Mouse (Mus musculus) adrenal gland, postnatal 4 days (tissue): ENCODE measurements around the gene Glipr1l1. TPM values are rescaled to one million over a fixed set of nuclear protein-coding genes. Genes with fewer than 3 reads are reported as not detected.
A peak's percentile ranks its signal among the peaks of the same experiment; 100 is the strongest.
"Not testable (repeated sequence)": the region's sequence is repeated elsewhere in the genome, so short reads cannot be mapped to it uniquely, and the experiment has no call there.

Source experiments
- DNase-seq, 2 experiments: peaks; one replicate each; pipeline ENCODE4 v3.0.0; 2021 to 2022; ENCODE audit warnings: low spot score in 2 of 2, mixed read lengths in 2 of 2
- long read RNA-seq, 2 experiments: library from polyadenylated mRNA; stranded (forward); transcript quantifications; one replicate each; pipeline ENCODE4 v2.0.0; 2021
- total RNA-seq, 2 experiments: library from RNA; stranded (reverse); gene quantifications; 2 replicates each; pipeline ENCODE4 v1.2.3; 2021

The Glipr1l1 gene
- total RNA-seq: not detected
- long read RNA-seq, experiment 1: 0 reads
- long read RNA-seq, experiment 2: 0 reads

GRCm38 (mm10) chr10:112059702-112060582, at the start of gene Glipr1l1:
Glipr1l1 (plus strand) TSS chr10:112060189.
- DNase-seq: peak; percentile 10 to 17

DNA sequence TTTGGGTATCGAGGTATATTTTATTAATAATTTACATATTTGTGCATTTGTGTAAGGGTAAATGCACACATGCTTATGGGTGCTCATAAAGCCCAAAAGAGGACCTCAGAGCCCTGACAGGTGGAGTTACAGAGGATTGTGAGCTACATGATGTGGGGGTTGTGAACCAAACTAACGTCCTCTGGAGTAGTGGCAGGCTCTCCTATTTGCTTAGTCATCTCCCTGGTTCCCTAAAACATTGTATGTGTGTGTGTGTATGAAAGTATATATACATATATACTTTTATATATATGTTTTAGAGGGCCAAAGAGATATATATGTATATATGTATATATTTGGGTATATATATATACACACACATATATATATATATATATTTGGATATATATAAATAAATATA, 36.4 kb upstream of the Glipr1l1 start:
- DNase-seq: no peak

DNA sequence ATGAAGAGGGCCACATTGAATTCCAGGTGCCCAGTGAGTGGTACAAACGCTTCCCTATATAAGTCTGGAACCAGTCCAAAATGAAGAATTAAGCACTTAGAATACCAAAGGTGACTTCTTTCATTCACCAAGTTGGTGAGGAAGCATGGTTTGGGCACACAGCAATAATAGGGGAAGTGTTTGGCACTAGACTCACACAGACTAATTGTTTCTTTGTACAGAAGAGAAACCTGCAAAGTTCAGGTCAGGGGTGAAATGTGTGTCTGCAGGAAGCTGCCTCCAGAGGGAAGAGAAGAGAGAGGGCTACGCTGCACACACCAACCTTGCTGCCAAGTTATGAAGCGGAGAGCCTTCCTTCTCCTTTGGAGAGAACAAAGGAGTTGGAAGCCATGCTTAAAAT, 31.3 kb upstream of the Glipr1l1 start:
- not testable (repeated sequence) for DNase-seq

DNA sequence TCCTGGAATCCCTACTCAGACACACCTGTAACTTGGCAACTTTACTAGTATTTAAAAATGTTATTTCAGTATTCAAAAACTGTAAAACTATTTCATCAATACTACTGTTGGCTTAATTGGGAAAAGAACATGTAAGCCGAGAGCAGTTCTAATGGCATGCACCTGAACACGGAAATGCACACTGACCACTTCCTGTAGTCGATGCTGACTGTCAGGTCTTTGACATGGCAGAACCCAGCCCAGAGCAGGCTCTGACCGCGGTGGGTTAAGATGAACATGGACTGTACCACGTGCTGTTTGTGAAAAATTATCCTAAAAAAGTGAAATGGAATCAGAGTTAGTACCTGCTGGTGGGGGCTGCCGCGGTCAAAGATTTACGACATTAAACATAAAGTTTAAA, 16.5 kb upstream of the Glipr1l1 start:
- not testable (repeated sequence) for DNase-seq

DNA sequence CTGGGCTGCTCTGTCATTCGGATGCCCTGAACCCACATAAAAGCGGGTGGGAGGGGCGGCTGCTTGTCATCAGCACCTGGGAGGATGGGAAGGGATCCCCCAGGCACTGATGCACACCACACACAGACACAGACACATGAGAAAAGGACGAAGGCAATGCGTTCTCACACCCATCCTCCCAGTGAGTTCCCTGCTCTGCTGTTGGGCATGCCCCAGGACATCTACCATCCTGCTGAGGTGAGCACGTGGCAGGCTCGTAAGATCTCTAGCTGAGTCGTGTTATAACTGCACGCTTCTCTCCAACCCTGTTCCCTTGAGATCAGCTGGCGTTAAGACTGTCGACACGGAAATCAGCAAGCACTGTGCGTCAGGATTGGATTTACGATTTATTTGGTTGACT, 15.7 kb upstream of the Glipr1l1 start:
- DNase-seq: not testable (repeated sequence)

DNA sequence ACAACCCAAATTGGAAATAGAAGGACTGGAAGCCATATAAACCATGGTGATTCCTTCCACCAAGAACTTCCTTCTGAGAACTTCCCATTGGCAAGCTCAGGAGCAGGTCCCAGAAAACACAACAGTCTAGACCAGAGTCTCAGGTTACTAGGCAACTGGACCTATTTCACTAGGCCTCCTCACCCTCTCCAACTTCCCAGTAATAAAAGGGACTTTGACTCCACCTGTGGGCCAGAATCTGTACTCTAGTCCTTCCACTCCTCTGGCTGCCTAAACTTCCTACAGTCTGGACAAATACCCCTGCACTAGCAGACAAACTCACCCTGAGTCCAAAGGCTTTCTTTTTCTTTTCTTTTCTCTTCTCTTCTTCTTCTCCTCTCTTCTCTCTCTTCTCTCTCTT, 8.8 kb upstream of the Glipr1l1 start:
- DNase-seq: no peak

DNA sequence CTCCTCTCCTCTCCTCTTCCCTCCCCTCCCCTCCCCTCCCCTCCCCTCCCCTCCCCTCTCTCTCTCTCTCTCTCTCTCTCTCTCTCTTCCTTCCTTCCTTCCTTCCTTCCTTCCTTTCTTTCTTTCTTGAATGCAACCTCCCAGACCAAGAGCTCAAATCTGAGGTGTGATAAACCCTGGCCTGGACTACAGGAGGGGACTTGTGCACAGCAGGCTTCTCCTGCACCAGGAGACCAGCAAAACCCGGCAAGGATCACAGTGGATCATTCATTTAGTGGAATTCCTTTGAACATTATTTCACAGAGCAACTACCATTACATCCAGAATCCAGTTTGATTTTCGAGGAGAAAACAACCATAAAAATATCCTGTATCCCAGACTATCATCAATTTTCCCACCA, 8.0 kb upstream of the Glipr1l1 start:
- DNase-seq: not testable (repeated sequence)

- not testable (repeated sequence) for DNase-seq
Observed at GRCm38 (mm10) chr10:112060583-112060934, 570 bp downstream of the Glipr1l1 start.

- DNase-seq: no peak
Observed at GRCm38 (mm10) chr10:112080044-112080443, 20.1 kb downstream of the Glipr1l1 start.

GRCm38 (mm10) chr10:112083157-112083556, 23.2 kb downstream of the Glipr1l1 start, which contains the start of gene Glipr1l2:
Glipr1l2 (plus strand) TSS chr10:112083354.
- no peak for DNase-seq

DNA sequence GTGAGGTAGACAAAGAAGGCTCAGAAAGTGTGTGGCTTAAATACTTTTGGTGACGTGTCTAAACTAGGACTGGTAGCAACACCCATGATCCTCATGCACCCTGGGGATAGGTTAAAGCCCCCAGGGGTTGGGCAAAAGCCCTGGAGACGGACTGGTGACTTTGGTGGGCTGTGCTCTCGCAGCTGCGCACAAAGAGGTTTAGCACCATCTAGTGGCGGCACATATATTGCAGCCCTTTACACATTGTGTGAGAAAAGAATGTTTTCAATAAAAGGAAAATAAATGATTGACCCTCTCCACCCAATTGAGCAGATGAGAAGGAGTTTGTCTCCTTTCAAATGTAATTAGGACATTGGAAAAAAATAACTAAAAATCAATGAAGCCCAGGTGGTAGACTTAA, 45.8 kb downstream of the Glipr1l1 start:
- DNase-seq: peak in 1 of 2 experiments; percentile 16

GRCm38 (mm10) chr10:112110401-112110800, 50.4 kb downstream of the Glipr1l1 start:
- DNase-seq: no peak

GRCm38 (mm10) chr10:112125090-112125489, 65.1 kb downstream of the Glipr1l1 start:
- DNase-seq: not testable (repeated sequence)

DNA sequence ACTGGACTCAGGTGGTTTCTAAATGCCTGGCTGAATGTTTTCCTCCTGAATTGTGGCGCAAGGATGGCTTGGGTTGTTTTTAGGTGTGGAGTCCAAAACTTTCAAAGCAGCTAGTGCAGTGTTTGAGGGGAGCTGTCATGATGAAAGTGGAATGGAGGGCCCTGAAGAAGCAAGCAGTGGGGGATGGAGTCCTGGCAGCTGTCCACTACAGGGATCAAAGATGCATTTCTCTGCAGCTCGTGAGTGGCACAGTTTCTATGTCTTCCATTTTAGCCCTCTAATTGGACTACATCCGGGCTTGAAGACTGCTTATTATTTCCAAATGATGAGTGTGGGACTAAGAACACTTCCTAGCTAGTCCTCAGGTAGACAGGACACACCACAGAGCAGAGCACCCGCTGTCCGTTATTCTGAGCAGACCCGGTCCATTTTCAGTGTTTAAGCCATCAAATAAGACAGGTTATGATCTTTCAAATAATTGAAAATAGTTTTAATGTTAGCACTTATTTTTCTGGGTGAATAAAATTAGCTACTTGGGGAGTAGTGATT, 67.8 kb downstream of the Glipr1l1 start:
- DNase-seq: not testable (repeated sequence)

Other genes starting within 250 kb of the Glipr1l1 start
- gene Krr1, start 87.5 kb upstream of the Glipr1l1 start, total RNA-seq: 10 to 100 TPM; 36.1 to 41.8 TPM
- 1 to 10 TPM; 1.2 to 1.7 TPM for gene Glipr1, start 57.6 kb upstream of the Glipr1l1 start, total RNA-seq
- not detected for gene Glipr1l2, start 23.2 kb downstream of the Glipr1l1 start, total RNA-seq
- not detected for gene Glipr1l3, start 100.1 kb downstream of the Glipr1l1 start, total RNA-seq
- under 1 TPM in 1 of 2 experiments, not detected in 1; 0.28 TPM for gene Caps2, start 103.4 kb downstream of the Glipr1l1 start, total RNA-seq
- 1 to 10 TPM in 1 of 2 experiments, under 1 TPM in 1; 0.42 to 1.7 TPM for gene Kcnc2, start 210.9 kb downstream of the Glipr1l1 start, total RNA-seq